Mouse (Mus musculus) gastrocnemius, postnatal 10 days (tissue): ENCODE measurements at regions not wholly inside any gene's neighbourhood (a gene's known extent, or its start where the extent isn't known, plus 50 kb on each side); places are given as distances from the start of the nearest gene placed in this dataset.
A peak's percentile ranks its signal among the peaks of the same experiment; 100 is the strongest.
"Not testable (repeated sequence)": the region's sequence is repeated elsewhere in the genome, so short reads cannot be mapped to it uniquely, and the experiment has no call there.

Experiments
- DNase-seq: peaks from one replicate; pipeline ENCODE4 v3.0.0; 2021; ENCODE audit warnings: mixed read lengths

GRCm38 (mm10) chr13:111860931-111861330, 52.1 kb upstream of the Map3k1 start:
- DNase-seq = no peak

- DNase-seq = no peak
Observed at GRCm38 (mm10) chr13:111862316-111862715, 53.5 kb upstream of the Map3k1 start.

GRCm38 (mm10) chr13:111865956-111866355, 57.2 kb upstream of the Map3k1 start:
- no peak for DNase-seq

- DNase-seq = no peak
Observed at GRCm38 (mm10) chr13:111867261-111867660, 58.5 kb upstream of the Map3k1 start.

- peak; percentile 41 for DNase-seq
Observed at GRCm38 (mm10) chr13:111867763-111868725, 59.3 kb upstream of the Map3k1 start.

- no peak for DNase-seq
Observed at GRCm38 (mm10) chr13:111868947-111869346, 60.2 kb upstream of the Map3k1 start.

GRCm38 (mm10) chr13:111869771-111870437, 61.1 kb upstream of the Map3k1 start:
- no peak for DNase-seq

GRCm38 (mm10) chr13:111870505-111870904, 61.7 kb upstream of the Map3k1 start:
- DNase-seq = no peak

- no peak for DNase-seq
Observed at GRCm38 (mm10) chr13:111871672-111872410, 63.0 kb upstream of the Map3k1 start.

- DNase-seq = no peak
Observed at GRCm38 (mm10) chr13:111874330-111874729, 65.5 kb upstream of the Map3k1 start.

GRCm38 (mm10) chr13:111876404-111876803, 67.6 kb upstream of the Map3k1 start:
- DNase-seq = no peak

GRCm38 (mm10) chr13:111876847-111877246, 68.1 kb upstream of the Map3k1 start:
- DNase-seq = no peak

- not testable (repeated sequence) for DNase-seq
Observed at GRCm38 (mm10) chr13:111883768-111884566, 75.2 kb upstream of the Map3k1 start.

- no peak for DNase-seq
Observed at GRCm38 (mm10) chr13:111890792-111891191, 82.0 kb upstream of the Map3k1 start.

GRCm38 (mm10) chr13:111892141-111892540, 83.3 kb upstream of the Map3k1 start:
- DNase-seq = no peak

GRCm38 (mm10) chr13:111893221-111893713, 84.5 kb upstream of the Map3k1 start:
- DNase-seq = no peak

GRCm38 (mm10) chr13:111894804-111895478, 86.1 kb upstream of the Map3k1 start:
- no peak for DNase-seq

- no peak for DNase-seq
Observed at GRCm38 (mm10) chr13:111896279-111896678, 87.5 kb upstream of the Map3k1 start.

- no peak for DNase-seq
Observed at GRCm38 (mm10) chr13:111903361-111903760, 94.6 kb upstream of the Map3k1 start.

- no peak for DNase-seq
Observed at GRCm38 (mm10) chr13:111903931-111904330, 95.1 kb upstream of the Map3k1 start.

- peak; percentile 27 for DNase-seq
Observed at GRCm38 (mm10) chr13:111904616-111905212, 95.9 kb upstream of the Map3k1 start.
